Mouse (Mus musculus): Measurements from ENCODE around the gene Eva1a.

- TF ChIP-seq POLR2A (IDR thresholded peaks at IDR 0.05; ENCODE audit: borderline replicate concordance, insufficient read depth, low read length) (no peak), CTCF (IDR thresholded peaks at IDR 0.05; ENCODE audit: borderline replicate concordance, insufficient read depth, low read depth, low read length) (no peak)
These were observed 74.6 kb downstream of the Eva1a start for GRCm38 (mm10) chr6:82115335-82115965.
